Mouse (Mus musculus): ENCODE measurements at regions not wholly inside any gene's neighbourhood (a gene's known extent, or its start where the extent isn't known, plus 50 kb on each side); places are given as distances from the start of the nearest gene placed in this dataset.

DNA sequence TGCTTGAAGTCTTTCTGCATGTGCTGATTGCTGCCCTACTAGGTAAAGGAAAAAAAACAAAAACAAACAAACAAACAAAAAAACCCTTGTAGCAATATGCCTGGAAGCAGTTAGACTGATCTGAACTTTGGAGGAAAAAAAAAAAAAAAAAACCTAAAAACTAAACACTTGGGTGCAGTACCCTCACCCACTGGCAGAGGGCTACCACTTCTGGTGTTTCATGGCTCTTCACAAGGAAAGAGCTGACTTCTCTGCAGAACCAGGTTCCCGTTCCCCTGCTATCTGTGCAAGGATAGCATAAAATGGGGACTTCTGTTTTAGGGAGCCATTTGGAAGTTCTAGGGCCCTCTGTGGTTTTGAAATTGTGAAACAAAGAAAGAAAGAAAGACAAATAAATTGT is 52.2 kb upstream of the Otud4 start:
- peak; percentile 6 to 23 for DNase-seq (ENCODE audit: low spot score in 2 of 2)

DNA sequence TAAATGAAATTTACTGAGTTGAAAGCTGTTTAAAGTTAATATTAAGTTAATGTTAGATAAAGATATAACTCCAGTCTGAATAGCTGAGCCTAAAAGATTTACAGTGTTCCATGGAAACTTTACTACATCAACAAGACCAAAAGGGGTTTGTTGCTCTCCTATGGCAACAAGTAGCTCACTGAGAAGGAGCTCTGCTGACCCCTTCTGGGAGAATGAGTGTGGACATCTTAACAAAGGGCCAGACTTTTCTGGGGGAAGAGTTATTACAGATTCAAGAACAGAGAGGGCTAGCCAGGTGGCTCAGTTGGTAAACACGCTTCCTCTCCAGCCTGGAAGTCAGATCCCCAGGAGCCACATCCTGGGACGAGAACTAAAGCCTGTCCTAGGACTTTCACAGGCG is 54.5 kb upstream of the Otud4 start:
- peak; percentile 7 to 21 for DNase-seq (ENCODE audit: low spot score in 2 of 2)

DNA sequence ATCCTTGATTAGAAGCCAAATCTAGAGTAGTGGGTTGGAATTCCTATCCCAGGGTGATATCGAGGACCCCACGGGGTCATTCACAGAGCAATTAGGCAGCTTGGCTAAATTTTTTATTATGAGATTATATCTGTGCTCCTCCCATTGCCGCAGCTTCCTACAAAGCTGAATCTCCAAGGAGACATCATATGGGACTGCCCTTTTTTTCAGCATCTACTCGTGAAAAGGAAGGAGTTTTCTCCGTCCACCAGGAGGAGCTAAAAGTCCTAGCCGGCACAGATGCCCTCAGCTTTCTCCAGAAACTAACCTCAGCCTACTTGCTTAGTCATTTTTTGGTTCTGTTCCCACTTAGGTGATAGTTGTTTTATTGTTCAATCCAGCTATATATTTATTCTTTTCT is 56.1 kb upstream of the Otud4 start:
- DNase-seq (ENCODE audit: low spot score in 2 of 2), result no peak

DNA sequence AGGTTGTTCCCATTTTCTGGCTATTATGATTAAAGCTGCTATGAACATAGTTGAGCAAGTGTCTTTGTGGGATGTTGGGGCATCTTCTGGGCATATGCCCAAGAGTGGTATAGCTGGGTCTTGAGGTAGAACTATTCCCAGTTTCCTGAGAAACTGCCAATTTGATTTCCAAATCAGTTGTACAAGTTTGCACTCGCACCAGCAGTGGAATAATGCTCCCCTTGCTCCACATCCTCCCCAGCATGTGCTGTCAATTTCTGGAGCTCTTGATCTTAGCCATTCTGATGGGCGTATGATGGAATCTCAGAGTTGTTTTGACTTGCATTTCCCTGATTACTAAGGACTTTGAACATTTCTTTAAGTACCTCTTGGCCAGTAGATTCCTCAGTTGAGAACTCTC is 57.2 kb upstream of the Otud4 start:
- no peak for DNase-seq (ENCODE audit: low spot score in 2 of 2)

DNA sequence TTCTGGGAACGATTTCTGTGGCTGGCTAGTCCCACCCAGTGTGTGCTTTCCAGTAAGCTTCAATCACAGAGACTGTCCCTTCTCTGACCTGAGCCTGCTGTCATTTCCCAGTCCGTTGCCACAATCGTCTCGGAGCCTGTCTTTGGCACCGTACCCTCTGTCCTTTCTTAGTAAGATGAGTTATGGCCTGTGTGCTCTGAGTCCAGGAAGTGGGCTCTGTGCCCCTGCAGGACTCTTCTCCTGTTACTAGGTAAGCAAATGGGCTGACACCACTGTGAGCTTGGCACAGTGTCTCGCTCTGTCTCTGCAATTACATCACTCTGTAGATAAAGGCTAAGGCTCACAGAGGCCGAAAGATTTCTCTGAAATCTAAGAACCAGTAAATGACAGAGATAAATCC is 63.3 kb upstream of the Otud4 start:
- no peak for DNase-seq (ENCODE audit: low spot score in 2 of 2)

DNA sequence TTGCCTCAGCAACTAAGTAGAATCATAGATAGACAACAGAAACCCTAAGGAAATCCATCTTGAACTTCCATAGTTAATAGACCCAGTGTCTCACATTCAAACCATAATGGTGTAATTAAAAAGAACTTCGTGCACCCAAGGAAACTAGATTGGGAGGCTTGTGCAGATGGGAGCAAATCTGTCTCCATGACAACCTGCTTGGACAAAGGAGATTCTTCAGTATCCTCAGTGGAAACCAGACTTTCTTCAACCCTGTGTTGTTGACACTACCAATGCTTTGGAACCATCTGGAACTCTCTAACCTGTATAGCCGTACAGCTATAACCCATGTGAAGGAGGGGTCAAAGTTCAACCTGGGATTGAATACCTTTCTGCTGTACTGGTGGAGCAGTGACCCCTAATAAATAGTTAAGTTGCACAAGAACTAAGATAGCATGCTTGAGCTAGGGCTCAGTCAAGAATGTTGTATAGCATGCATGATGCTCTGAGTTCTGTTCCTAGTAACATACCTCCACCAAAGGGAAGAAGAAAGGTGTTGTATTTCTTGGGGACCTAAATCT is 64.2 kb upstream of the Otud4 start:
- no peak for DNase-seq (ENCODE audit: low spot score in 2 of 2)

DNA sequence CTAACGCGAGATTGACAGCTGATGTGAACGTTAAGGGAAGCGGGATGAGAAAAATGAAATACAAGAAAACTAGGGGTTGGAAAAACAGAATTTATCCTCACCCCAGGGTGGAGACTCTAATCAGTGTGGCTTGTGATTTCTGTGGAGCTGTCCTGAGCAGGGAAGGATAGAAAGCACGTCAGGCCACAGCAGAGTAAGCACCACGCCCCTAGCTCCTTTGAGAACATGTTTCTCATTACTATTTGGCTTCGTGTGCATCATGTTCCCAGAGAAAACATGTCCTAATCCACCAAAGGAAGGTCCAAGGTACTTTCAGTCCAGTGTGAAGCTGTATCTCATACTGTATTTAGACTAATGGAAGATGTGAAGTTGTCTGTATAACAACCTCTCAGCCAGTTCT is 65.9 kb upstream of the Otud4 start:
- no peak for DNase-seq (ENCODE audit: low spot score in 2 of 2)

DNA sequence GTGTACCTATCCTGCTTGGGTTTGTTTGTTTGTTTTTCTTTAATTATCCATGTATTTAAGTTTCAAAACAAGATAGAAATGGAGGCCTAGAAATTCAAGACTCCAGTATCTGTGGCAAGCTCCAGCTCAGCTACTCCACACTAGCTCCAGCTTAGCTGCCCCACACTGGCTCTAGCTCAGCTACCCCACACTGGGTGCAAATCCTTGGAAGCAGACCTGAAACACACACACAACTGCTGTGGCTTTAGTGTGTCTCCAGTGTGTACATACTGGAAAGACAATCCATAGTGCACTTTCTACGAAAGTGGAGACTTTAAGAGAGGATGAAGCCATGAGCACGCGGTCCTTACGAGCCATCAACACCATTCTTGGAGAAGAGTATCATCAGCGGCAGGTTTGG is 66.9 kb upstream of the Otud4 start:
- DNase-seq (ENCODE audit: low spot score in 2 of 2), result no peak

DNA sequence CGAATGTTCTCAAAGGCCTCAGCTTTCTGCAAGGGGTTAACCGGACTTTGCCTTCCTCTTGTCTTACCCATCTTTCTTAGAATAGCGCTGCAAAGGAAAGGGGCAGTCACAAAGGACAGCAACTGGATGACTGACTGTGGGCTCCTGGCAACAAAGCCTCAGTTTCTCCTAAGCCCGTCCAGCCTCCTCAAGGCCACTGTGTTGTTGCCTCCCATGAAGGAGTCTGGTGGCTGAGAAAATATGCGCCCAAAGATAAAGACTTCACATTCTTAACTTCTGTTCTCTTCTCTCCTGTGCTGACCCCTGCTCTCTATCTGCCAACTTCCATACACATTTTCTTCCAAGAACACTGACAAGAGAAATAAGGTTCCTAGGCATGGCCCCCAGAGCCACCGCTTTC is 76.3 kb upstream of the Otud4 start:
- DNase-seq (ENCODE audit: low spot score in 2 of 2), result no peak

DNA sequence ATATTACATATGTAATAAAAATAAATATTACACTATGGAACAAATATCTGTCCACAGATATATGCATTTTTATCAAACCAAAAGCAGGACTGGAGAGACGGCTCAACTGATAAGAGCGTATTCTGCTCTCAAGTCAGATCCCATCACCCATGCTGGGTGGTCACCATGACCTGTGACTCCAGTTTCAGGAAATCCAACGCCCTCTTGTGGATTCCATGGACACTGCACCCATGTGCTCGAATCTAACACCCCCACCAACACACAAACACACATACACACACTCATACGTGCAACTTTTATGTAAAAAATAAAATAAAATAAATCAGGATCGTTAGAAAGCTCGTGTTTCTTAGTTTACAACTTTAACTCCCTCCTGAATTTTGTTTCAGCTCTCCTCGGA is 76.7 kb upstream of the Otud4 start:
- DNase-seq (ENCODE audit: low spot score in 2 of 2), result no peak

DNA sequence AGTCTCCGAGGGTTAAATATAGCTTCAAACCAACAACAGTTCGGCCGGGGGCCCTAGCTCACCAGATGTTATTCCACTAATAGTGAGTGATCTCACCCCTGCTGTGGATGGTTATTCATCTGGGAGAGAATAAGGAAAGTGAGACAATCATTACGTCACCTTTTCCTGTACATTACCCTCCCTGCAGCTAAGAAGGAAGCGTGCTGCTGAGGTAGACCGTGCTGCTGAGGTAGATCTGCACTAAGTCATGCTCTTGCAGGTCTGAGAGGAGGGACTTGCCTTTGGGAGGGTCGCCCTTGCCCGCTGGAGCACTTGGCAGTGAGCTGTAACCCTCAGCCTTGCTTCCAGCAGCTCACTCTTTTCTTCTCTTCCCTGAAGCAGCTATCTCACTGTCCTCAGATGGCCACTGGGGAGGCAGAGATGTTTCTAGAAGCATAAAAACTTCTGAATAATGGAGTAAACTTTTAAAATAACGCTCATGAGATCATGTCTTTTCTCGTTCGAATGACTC is 77.3 kb upstream of the Otud4 start:
- DNase-seq (ENCODE audit: low spot score in 2 of 2), result no peak

DNA sequence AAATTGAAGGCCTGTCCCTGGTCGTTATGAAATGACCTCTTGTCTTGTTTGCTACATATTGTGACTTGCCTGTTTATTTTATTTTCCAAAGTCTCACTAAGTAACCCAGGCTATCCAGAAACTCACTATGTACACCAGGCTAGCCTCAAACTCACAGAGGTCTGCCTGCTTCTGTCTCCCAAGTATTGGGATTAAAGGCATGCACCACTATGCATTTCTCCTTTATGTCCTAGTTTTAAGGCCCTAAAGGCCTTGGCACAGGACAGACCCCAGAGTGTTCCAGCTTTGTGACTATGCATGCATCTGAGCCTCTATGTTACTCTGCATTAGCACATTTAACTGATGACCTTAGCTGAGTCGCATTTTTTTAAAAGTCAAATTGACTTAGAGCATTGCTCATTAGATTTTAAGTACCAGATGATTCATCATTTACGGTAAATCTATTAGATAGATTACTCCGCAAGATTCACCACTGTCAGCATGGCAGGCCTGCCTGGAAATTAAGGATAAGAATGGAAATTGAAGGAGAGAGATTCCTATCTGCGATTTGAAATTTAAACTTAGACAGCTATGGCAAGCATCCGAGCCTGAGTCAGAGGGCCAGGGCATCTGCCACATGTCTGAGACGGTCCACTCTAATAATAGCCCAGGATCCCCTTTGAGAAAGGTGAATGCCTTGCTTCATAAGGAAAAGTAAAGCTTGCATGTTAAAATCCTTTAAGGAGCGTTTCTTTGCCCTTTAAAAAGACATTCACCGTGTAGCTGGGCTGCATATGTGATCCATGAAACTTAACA is 78.0 kb upstream of the Otud4 start:
- no peak for DNase-seq (ENCODE audit: low spot score in 2 of 2)

DNA sequence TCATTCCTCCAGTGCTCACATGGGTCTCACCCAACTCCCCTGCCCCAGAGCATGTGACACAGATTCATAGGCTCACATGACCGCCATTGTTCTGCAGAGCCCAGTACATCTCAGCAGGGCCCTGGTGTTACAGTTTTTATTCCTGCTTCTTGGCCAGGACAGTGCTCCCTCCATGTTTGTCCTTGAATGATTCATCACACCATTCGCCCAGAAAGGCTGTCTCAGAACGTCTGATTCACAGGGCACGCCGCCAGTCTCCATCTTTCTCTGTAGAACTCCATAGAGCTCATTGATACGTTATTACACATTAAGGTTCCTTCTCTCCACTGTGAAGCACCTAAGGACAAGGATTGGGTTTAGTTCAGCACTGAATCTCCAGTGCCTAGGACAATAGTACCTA is 79.9 kb upstream of the Otud4 start:
- DNase-seq (ENCODE audit: low spot score in 2 of 2), result no peak

DNA sequence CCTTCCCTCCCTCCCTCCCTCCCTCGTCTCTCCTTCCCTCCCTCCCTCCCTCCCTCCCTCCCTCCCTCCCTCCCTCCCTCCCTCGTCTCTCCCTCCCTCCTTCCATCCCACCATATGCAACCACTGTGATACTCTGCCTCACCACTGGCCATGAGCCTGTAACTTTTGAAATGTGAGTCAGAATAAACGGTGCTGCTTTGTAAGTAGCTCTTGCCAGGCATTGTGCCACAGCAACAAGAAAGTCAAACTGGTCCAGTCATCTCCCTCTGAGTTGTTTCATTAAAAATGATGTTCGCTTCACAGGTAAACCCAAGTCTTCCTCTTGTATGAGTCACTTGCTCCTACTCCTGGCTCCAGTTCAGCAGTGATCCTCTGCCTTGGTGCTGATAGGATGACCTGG is 85.1 kb upstream of the Otud4 start:
- no peak for DNase-seq (ENCODE audit: low spot score in 2 of 2)

DNA sequence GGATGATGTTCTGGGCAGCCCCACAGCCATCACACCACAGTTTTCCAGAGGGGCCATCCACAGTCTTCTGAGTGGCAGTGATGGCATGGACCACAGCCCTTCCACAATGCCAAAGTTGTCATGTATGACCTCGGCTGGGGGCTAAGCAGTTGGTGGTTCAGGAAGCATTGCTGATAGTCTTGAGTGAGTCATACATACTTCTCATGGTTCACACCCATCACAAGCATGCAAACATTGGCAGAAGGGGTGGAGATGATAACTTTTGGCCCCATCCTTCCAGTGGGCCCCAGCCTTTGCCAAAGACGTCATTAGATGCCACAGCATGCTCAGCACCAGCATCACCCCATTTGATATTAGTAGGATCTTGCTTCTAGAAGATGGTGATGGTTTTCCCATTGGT is 89.3 kb upstream of the Otud4 start:
- no peak for DNase-seq (ENCODE audit: low spot score in 2 of 2)

DNA sequence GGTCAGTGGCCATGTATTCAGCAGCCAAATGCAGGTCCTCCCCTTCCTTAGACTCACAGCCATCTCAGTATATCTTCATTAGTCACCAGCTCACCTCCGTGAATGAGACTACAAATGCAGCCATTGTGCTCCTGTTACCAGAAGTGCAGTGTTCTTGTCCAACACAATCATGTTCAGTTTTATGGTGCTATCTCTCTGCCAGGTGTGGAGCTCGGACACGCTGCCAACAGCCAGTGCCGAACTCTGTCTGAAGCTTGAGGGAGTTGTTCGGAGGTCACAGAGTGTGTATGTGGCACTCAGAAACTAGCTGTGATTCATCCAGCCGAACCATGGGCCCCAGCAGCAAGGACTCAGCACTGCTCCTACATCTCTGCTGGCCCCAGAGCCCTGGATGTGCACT is 91.3 kb upstream of the Otud4 start:
- no peak for DNase-seq (ENCODE audit: low spot score in 2 of 2)

DNA sequence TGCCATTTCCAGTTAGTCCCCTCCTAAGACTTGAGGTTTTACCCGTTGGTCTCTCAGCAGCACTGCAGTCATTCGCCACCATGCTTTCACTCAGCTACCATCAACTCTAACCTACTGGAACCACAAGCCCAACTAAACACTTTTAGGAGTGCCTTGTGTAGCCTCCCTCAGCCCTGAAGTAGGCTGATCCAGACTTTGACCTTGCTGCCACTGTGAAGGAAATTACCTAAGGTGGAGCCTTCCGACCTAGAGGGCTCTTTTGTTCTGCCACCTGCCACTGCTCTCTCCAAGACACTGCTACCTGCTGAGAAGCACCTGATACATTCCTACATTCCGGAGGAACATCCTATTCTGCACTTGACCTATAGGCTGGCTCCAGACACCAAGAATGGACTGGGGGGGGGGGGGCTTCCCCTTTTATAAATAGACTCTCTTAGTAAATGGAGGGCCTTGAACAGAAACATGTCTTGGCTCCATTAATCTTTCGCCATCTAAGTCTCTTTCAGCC is 93.5 kb upstream of the Otud4 start:
- no peak for DNase-seq (ENCODE audit: low spot score in 2 of 2)

DNA sequence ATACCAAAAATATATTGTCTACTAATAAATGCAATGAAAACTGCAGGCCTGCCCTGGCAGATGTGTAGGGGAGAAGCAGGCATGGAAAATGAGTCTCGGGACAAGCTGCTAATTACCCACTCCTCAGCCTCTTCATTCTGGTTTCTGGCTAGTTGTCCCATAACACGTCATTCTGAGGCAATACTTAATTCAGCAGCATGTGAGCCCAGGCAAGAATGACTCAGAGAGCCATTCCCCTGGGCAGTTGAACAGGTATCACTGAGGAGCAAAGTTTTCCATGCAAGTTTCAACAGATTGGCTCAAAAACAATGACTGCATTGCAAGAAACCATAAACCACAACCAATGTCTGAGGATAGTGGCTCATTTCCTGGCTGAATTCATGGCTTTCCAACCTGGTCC is 97.0 kb upstream of the Otud4 start:
- no peak for DNase-seq (ENCODE audit: low spot score in 2 of 2)

DNA sequence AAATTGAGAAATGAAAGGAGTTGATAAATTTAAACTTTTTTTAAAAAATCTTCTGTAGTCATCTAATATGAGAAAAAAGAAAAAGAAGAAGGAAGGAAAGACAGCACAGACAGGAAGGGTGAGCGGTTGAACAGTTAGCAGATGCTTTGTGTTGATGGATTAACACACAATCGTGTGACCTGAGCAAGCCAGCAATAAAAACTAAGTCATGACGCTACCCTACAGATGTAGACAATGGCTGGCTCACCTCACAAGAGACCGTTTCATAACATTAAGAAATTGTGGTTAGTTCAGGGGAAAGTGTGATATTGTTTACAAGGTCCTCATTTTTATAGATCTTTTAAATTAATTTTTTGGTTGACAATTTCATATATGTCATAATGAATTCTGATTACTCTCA is 99.4 kb upstream of the Otud4 start:
- no peak for DNase-seq (ENCODE audit: low spot score in 2 of 2)

DNA sequence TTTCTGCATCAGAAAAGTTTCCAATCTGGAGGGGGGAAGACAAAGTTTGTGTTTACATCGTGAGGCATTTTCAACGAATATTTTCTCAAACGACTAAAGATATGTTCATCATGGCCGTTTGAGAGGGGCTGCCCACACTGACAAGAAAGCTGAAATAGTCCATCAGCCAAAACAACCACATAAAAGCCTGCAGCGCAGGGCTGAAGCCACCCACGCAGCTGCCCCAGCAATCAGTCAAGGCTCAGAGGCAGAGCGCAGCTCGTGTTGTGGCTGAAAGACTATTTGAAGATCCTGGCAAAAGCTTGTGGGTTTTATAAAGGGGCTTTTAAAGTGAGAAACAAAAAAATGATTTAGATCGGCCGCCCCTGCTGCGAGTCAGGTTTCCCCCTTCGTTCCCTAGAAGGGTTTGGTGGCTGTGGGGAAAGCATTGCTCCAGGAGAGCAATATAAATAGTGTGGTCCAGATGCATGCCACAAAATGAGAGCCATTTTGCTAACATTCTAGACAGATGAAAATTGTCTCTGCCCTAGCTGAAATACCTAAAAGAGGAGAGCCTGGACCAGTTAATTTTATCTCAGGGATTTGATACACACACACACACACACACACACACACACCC is 105.0 kb upstream of the Otud4 start:
- no peak for DNase-seq (ENCODE audit: low spot score in 2 of 2)

DNA sequence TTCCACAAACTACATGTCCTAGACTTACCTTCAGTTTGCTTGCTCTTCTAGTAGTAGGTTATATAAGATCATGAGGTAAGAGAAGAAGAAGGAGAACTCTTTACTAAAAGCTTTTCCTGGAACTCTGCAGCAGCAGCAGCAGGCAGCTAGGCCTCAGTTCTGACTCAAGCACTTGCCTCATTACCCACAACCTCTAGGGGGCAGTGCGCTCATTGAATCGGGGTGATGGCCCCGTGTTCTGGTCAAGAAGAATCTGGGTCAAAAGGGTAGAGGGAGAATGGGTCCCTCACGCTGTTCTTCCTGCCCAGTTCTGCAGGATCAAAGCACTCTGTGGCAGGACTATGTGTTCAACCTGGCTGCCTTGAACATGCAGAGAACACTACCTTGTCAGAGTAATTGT is 109.9 kb upstream of the Otud4 start:
- no peak for DNase-seq (ENCODE audit: low spot score in 2 of 2)

DNA sequence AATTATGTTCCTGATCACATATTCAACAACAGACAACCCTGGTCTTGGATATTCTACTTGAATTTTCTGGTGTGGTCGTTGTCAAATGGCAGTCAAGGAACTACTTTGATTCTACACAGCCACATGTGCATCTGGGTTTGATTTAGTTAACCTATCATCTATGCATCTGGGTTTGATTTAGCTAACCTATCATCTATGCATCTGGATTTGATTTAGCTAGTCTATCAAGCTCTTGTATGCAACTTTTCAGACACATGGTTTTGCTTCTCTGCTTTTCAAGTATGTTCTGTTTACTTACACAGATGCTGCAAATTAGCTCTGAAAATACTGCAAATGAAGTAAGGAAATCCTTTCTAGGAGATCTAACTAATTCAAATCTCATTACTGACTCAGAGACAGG is 117.4 kb upstream of the Otud4 start:
- no peak for DNase-seq (ENCODE audit: low spot score in 2 of 2)

DNA sequence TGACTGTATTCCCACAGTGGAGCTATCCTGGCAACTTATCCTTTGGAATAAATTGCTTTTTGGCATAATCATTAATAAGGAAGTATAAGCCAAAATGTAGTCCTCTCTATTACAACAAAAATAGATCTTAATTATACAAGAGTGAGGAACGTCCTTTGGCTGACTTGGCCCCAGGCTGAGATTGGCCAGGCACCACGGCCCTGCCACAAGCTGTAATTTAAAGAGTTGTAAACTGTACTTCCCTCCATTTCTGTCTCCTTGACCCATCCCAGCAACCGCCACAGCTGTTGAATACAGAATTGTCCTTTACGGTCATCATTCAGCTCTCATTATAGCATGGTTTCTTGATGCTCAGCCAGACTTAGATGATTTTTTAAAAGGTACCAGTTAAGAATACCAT is 119.6 kb upstream of the Smad1 start:
- no peak for DNase-seq (ENCODE audit: low spot score in 2 of 2)

All from spleen, postnatal 36 days (tissue).